Mouse (Mus musculus): ENCODE results near the gene Abhd4. TPM values are rescaled to one million over a fixed set of nuclear protein-coding genes. Genes with fewer than 3 reads are reported as not detected.

The Abhd4 gene
- polyA plus RNA-seq, 1 experiment: 65.9 TPM

GRCm38 (mm10) chr14:54214477-54214876 lies 39.5 kb upstream of the Abhd4 start:
- no peaks in the 10 kb centered on the region for H3K79me2 ChIP-seq (ENCODE audit: control insufficient read depth, insufficient read depth)
- H3K27me3 ChIP-seq (ENCODE audit: control insufficient read depth, insufficient read depth, insufficient read length): no peaks in the 10 kb centered on the region
- no peak overlapping the region for H3K4me2 ChIP-seq (ENCODE audit: low read depth)
- H3ac ChIP-seq (ENCODE audit: control insufficient read depth, insufficient read length): no peak overlapping the region
- no peak overlapping the region for H3K4me3 ChIP-seq
- TF ChIP-seq MYOD1 (IDR thresholded peaks at IDR 0.05; ENCODE audit: control insufficient read depth in 1 of 3, insufficient read length in 2 of 3, low read depth in 2 of 3): no peak
- no peak for TF ChIP-seq MYOG (IDR thresholded peaks at IDR 0.05; ENCODE audit: control insufficient read depth in 1 of 3, insufficient read depth in 1 of 3, insufficient read length in 2 of 3, low read depth in 2 of 3)
- no peak for TF ChIP-seq USF1 (IDR thresholded peaks at IDR 0.05; ENCODE audit: low read depth)
- no peak for TF ChIP-seq SRF (IDR thresholded peaks at IDR 0.05; ENCODE audit: control insufficient read depth, insufficient read length, low read depth)
- no peak for TF ChIP-seq MAX (IDR thresholded peaks at IDR 0.05; ENCODE audit: low read depth)
- TF ChIP-seq CEBPB (IDR thresholded peaks at IDR 0.05; ENCODE audit: insufficient read depth, poor library complexity, severe bottlenecking): no peak
- no peaks in the 10 kb centered on the region for H3K36me3 ChIP-seq (ENCODE audit: control insufficient read depth, insufficient read depth)

GRCm38 (mm10) chr14:54214901-54215300 lies 39.1 kb upstream of the Abhd4 start:
- TF ChIP-seq TCF3 (IDR thresholded peaks at IDR 0.05; ENCODE audit: insufficient read length, low read depth) (no peak), POLR2AphosphoS2 (IDR thresholded peaks at IDR 0.05; ENCODE audit: insufficient read length, low read depth) (no peak), POLR2A (IDR thresholded peaks at IDR 0.05; ENCODE audit: insufficient read length, low read depth) (no peak), E2F4 (IDR thresholded peaks at IDR 0.05; ENCODE audit: insufficient read depth) (no peak), MYOD1 (IDR thresholded peaks at IDR 0.05; ENCODE audit: control insufficient read depth in 1 of 3, insufficient read length in 2 of 3, low read depth in 2 of 3) (no peak), CEBPB (IDR thresholded peaks at IDR 0.05; ENCODE audit: insufficient read depth, poor library complexity, severe bottlenecking) (no peak), USF1 (IDR thresholded peaks at IDR 0.05; ENCODE audit: low read depth) (no peak), MAX (IDR thresholded peaks at IDR 0.05; ENCODE audit: low read depth) (no peak), MYOG (IDR thresholded peaks at IDR 0.05; ENCODE audit: control insufficient read depth in 1 of 3, insufficient read depth in 1 of 3, insufficient read length in 2 of 3, low read depth in 2 of 3) (no peak)
- Histone ChIP-seq H3K4me2 (ENCODE audit: low read depth) (no peak overlapping the region), H3K4me3 (no peak overlapping the region), H3ac (ENCODE audit: control insufficient read depth, insufficient read length) (no peak overlapping the region), H3K79me2 (ENCODE audit: control insufficient read depth, insufficient read depth) (no peaks in the 10 kb centered on the region), H3K27me3 (ENCODE audit: control insufficient read depth, insufficient read depth, insufficient read length) (no peaks in the 10 kb centered on the region), H3K36me3 (ENCODE audit: control insufficient read depth, insufficient read depth) (no peaks in the 10 kb centered on the region)

- no peak overlapping the region for H3ac ChIP-seq (ENCODE audit: control insufficient read depth, insufficient read length)
- TF ChIP-seq POLR2A (IDR thresholded peaks at IDR 0.05; ENCODE audit: insufficient read length, low read depth) (no peak), MAX (IDR thresholded peaks at IDR 0.05; ENCODE audit: low read depth) (no peak), POLR2AphosphoS2 (IDR thresholded peaks at IDR 0.05; ENCODE audit: insufficient read length, low read depth) (no peak), REST (IDR thresholded peaks at IDR 0.05; ENCODE audit: insufficient read depth, insufficient read length) (no peak), CEBPB (IDR thresholded peaks at IDR 0.05; ENCODE audit: insufficient read depth, poor library complexity, severe bottlenecking) (no peak), MYOD1 (IDR thresholded peaks at IDR 0.05; ENCODE audit: control insufficient read depth in 1 of 3, insufficient read length in 2 of 3, low read depth in 2 of 3) (no peak), SRF (IDR thresholded peaks at IDR 0.05; ENCODE audit: control insufficient read depth, insufficient read length, low read depth) (no peak), MYOG (IDR thresholded peaks at IDR 0.05; ENCODE audit: control insufficient read depth in 1 of 3, insufficient read depth in 1 of 3, insufficient read length in 2 of 3, low read depth in 2 of 3) (no peak), USF1 (IDR thresholded peaks at IDR 0.05; ENCODE audit: low read depth) (no peak), E2F4 (IDR thresholded peaks at IDR 0.05; ENCODE audit: insufficient read depth) (no peak), TCF3 (IDR thresholded peaks at IDR 0.05; ENCODE audit: insufficient read length, low read depth) (no peak), TCF12 (IDR thresholded peaks at IDR 0.05; ENCODE audit: insufficient read depth, poor library complexity, severe bottlenecking) (no peak)
- no peak overlapping the region for H3K4me3 ChIP-seq
- H3K4me2 ChIP-seq (ENCODE audit: low read depth): no peak overlapping the region
- no peaks in the 10 kb centered on the region for H3K36me3 ChIP-seq (ENCODE audit: control insufficient read depth, insufficient read depth)
- no peaks in the 10 kb centered on the region for H3K79me2 ChIP-seq (ENCODE audit: control insufficient read depth, insufficient read depth)
- H3K27me3 ChIP-seq (ENCODE audit: control insufficient read depth, insufficient read depth, insufficient read length): no peaks in the 10 kb centered on the region
Measured at GRCm38 (mm10) chr14:54216126-54216525, 37.9 kb upstream of the Abhd4 start.

- Histone ChIP-seq H3K4me3 (no peak overlapping the region), H3K79me2 (ENCODE audit: control insufficient read depth, insufficient read depth) (no peaks in the 10 kb centered on the region), H3K27me3 (ENCODE audit: control insufficient read depth, insufficient read depth, insufficient read length) (no peaks in the 10 kb centered on the region), H3K4me2 (ENCODE audit: low read depth) (no peak overlapping the region), H3ac (ENCODE audit: control insufficient read depth, insufficient read length) (no peak overlapping the region), H3K36me3 (ENCODE audit: control insufficient read depth, insufficient read depth) (no peaks in the 10 kb centered on the region)
- TF ChIP-seq TCF3 (IDR thresholded peaks at IDR 0.05; ENCODE audit: insufficient read length, low read depth) (no peak), POLR2AphosphoS2 (IDR thresholded peaks at IDR 0.05; ENCODE audit: insufficient read length, low read depth) (no peak), POLR2A (IDR thresholded peaks at IDR 0.05; ENCODE audit: insufficient read length, low read depth) (no peak), MAX (IDR thresholded peaks at IDR 0.05; ENCODE audit: low read depth) (no peak), MYOD1 (IDR thresholded peaks at IDR 0.05; ENCODE audit: control insufficient read depth in 1 of 3, insufficient read length in 2 of 3, low read depth in 2 of 3) (no peak)
Measured at GRCm38 (mm10) chr14:54218233-54218632, 35.8 kb upstream of the Abhd4 start.

GRCm38 (mm10) chr14:54218721-54219120 lies 35.3 kb upstream of the Abhd4 start:
- Histone ChIP-seq H3ac (ENCODE audit: control insufficient read depth, insufficient read length) (no peak overlapping the region), H3K4me3 (no peak overlapping the region), H3K36me3 (ENCODE audit: control insufficient read depth, insufficient read depth) (no peaks in the 10 kb centered on the region), H3K27me3 (ENCODE audit: control insufficient read depth, insufficient read depth, insufficient read length) (no peaks in the 10 kb centered on the region), H3K79me2 (ENCODE audit: control insufficient read depth, insufficient read depth) (no peaks in the 10 kb centered on the region), H3K4me2 (ENCODE audit: low read depth) (no peak overlapping the region)
- no peak for TF ChIP-seq CEBPB (IDR thresholded peaks at IDR 0.05; ENCODE audit: insufficient read depth, poor library complexity, severe bottlenecking)
- TF ChIP-seq MYOG (IDR thresholded peaks at IDR 0.05; ENCODE audit: control insufficient read depth in 1 of 3, insufficient read depth in 1 of 3, insufficient read length in 2 of 3, low read depth in 2 of 3): no peak
- TF ChIP-seq USF1 (IDR thresholded peaks at IDR 0.05; ENCODE audit: low read depth): no peak
- no peak for TF ChIP-seq REST (IDR thresholded peaks at IDR 0.05; ENCODE audit: insufficient read depth, insufficient read length)
- TF ChIP-seq SRF (IDR thresholded peaks at IDR 0.05; ENCODE audit: control insufficient read depth, insufficient read length, low read depth): no peak
- TF ChIP-seq POLR2AphosphoS2 (IDR thresholded peaks at IDR 0.05; ENCODE audit: insufficient read length, low read depth): no peak
- TF ChIP-seq E2F4 (IDR thresholded peaks at IDR 0.05; ENCODE audit: insufficient read depth): no peak
- TF ChIP-seq MYOD1 (IDR thresholded peaks at IDR 0.05; ENCODE audit: control insufficient read depth in 1 of 3, insufficient read length in 2 of 3, low read depth in 2 of 3): no peak
- TF ChIP-seq POLR2A (IDR thresholded peaks at IDR 0.05; ENCODE audit: insufficient read length, low read depth): no peak
- TF ChIP-seq TCF3 (IDR thresholded peaks at IDR 0.05; ENCODE audit: insufficient read length, low read depth): no peak
- TF ChIP-seq MAX (IDR thresholded peaks at IDR 0.05; ENCODE audit: low read depth): no peak
- TF ChIP-seq TCF12 (IDR thresholded peaks at IDR 0.05; ENCODE audit: insufficient read depth, poor library complexity, severe bottlenecking): no peak

Data from myocyte (in vitro differentiated cells).